Mouse (Mus musculus): ENCODE results near the gene Slc6a6. TPM values are rescaled to one million over a fixed set of nuclear protein-coding genes. Genes with fewer than 3 reads are reported as not detected.
A peak's percentile ranks its signal among the peaks of the same experiment; 100 is the strongest.

Slc6a6 gene
- polyA plus RNA-seq, 1 experiment, result 33.0 TPM

DNA sequence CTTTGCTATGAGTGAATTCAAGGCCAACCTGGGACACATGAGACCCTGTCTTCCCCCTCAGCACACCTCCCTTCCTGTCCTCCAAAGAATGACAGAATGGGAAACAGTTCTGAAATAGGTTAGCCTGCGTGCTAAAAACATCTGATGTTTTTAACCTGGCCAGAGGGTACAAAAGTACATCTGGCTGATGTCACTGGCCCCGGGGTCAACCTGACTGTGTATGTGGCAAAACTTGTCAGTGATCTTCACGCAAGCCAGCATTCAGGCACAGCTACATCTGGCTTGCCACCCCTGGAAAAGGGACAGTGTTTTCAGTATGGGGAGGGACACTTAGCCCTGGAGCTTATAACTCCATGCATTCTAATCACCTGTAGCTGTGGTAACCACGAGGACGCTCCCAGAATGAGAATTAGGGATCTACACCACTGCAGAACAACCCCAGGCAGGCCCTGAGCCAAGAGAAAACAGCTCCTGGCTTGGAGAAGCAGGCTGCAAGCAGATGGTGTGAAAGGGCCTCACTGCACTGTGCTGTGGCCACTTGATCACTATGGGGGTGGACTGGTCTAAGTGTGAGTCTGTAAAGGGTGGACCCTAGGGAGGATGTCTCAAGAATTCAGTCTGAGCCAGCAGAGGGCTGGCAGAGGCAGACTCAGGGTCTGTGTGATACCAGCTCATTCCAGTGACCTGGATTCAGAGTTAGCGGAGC, 35.3 kb downstream of the Slc6a6 start:
- Histone ChIP-seq H3K4me1 (ENCODE audit: control insufficient read depth, insufficient read depth, insufficient read length, low read length) (peaks cover 53% of the 10 kb centered on the region), H3K4me3 (ENCODE audit: insufficient read depth, low read depth, low read length) (no peak overlapping the region), H3K27ac (replicated peaks; ENCODE audit: low read depth, low read length) (peak overlapping the region; percentile 28)

DNA sequence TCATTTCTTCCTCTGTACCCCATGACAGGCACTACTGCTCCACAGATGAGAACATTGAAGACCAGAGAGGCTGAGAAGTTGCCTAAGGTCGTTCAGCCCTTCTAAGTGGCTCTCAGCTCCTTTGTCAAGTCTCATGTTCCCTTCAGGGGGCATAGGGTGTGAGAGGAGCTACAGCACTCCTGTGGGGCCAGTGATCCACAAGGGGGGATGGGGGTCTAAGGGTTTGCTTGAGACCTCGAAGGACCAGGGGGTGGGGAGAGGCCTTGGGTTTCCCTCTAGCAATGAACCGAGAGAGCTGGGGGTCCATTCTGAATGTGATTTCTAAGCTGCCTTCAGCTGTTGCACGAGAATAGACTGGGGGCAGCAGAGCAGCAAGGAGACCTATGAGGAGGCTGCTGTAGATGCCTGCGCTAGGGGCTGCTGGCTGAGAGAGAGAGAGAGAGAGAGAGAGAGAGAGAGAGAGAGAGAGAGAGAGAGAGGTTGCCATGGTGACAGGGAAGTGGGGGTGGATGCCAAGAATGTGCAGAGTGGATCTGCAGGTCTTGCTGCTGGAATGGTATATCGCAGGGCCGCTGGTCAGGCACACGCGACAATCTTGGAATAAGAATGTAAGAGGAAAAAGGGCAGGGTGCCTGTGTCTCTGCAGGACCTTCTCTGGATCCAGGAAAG, 36.1 kb downstream of the Slc6a6 start:
- Histone ChIP-seq H3K27ac (replicated peaks; ENCODE audit: low read depth, low read length) (peak overlapping the region; percentile 76), H3K4me3 (ENCODE audit: insufficient read depth, low read depth, low read length) (no peak overlapping the region), H3K4me1 (ENCODE audit: control insufficient read depth, insufficient read depth, insufficient read length, low read length) (peaks cover 51% of the 10 kb centered on the region)

DNA sequence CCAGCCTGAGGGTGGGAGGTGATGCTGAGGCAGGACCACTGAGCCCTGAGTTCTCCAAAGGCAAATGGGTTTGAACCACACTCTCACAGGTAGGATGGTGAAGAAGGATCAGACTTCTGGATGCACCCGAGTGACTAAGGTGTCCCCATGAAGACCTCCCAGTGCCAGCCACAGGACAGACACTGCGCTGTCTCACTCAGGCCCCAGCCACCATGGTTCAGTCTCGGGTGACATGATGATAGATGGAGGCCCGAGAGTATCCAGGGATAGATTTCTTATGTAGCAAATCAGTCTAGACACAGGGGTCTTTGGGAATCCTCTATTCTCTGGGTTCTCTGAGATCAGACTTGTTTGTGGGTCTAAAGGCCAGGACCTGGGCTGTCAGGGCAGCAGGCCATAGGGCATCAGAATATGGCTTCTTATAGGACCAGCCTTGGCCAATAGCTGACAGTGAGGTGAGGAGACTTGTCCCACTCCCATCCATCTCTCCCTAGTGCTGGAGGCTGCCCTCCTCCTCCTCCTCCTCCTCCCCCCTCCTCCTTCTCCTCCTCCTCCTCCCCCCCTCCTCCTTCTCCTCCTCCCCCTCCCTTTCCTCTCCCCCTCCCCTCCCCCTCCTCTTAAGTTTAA, 36.8 kb downstream of the Slc6a6 start:
- peak overlapping the region; percentile 76 for H3K27ac ChIP-seq (replicated peaks; ENCODE audit: low read depth, low read length)

DNA sequence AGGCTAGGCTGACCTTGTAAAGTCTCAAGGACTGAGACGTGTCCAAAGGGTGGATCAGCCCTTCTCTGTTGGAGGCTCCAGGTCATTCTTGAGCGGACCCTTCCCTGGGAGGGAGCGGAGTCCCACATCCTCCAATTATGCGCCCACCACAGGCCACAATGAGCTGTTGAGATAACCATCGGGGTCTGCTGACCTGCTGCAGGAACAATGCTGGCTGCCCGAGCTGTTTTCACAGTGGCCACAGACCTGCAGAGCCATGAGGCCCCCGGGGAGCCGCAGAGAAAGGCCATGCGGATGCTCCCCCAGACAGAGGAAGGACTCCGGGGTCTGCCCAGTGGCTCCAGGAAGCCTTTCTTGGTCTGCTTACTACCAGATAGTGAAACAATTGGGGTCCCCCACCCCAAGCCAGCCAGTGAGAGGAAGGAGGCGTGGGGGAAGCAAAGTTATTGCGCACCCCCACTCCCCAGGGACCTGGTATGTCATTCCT, 37.4 kb downstream of the Slc6a6 start:
- H3K4me1 ChIP-seq (ENCODE audit: control insufficient read depth, insufficient read depth, insufficient read length, low read length), result peaks cover 41% of the 10 kb centered on the region
- no peak overlapping the region for H3K4me3 ChIP-seq (ENCODE audit: insufficient read depth, low read depth, low read length)
- no peak overlapping the region for H3K27ac ChIP-seq (replicated peaks; ENCODE audit: low read depth, low read length)

More for the DNA sequence above, 36.8 kb downstream of the Slc6a6 start:
- no peak overlapping the region for H3K4me3 ChIP-seq (ENCODE audit: insufficient read depth, low read depth, low read length)
- peaks cover 45% of the 10 kb centered on the region for H3K4me1 ChIP-seq (ENCODE audit: control insufficient read depth, insufficient read depth, insufficient read length, low read length)

DNA sequence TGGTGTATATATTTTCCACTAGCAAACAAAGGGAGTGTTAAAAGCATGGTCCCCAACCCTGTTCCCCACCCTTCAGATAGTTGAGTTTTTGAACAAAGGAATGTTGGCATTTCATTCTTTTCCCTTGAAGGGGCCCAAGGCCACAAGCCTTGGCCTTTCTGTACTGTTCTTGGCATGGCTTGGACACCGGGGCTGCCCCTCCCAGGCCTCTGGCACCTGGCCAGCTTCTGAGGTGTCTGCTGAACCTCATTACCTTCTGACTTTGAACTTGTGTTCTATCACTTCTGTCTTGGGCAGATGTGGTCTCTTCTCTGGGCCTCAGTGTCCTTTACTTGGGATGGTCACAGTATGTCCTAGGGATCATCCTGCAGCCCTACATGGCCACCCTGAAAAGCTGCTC, 43.5 kb downstream of the Slc6a6 start:
- Histone ChIP-seq H3K4me3 (ENCODE audit: insufficient read depth, low read depth, low read length) (no peak overlapping the region), H3K27ac (replicated peaks; ENCODE audit: low read depth, low read length) (peak overlapping the region; percentile 52; the same call in 1 of the 2 replicates), H3K4me1 (ENCODE audit: control insufficient read depth, insufficient read depth, insufficient read length, low read length) (peaks cover 35% of the 10 kb centered on the region)

DNA sequence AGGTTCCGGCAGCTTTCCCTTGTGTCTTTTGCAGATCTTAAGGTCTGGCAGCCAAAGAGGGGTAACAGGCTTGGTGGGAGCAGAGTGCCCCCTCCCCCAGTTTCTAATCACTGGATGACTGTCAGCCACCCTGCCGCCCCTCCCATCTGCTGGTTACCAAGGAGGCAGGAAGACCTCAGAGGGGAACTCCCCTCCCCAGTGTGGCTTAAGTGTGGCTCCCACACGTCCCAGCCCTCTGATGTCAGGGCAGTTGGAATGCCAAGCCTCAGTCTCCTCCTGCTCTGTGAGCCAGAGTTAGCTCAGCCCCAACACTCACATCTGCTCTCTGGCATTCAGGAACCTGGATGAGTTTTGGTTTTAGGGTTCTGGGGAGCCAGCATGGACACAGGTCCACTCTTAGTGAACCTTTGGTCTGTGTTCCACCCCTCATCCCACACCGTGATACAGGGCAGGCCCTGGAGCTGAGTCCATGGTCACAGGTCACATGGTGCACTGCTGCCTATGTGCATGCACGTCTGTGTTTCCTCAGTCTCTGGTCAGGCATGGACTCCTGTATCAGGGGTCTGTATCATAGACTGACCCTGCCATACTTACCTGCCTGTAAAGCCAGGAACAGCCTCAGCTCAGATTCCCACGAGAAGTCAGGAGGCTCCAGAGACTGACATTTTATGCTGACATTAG, 45.2 kb downstream of the Slc6a6 start:
- H3K4me1 ChIP-seq (ENCODE audit: control insufficient read depth, insufficient read depth, insufficient read length, low read length), result peaks cover 34% of the 10 kb centered on the region
- H3K4me3 ChIP-seq (ENCODE audit: insufficient read depth, low read depth, low read length), result no peak overlapping the region
- H3K27ac ChIP-seq (replicated peaks; ENCODE audit: low read depth, low read length), result peak overlapping the region; percentile 68

DNA sequence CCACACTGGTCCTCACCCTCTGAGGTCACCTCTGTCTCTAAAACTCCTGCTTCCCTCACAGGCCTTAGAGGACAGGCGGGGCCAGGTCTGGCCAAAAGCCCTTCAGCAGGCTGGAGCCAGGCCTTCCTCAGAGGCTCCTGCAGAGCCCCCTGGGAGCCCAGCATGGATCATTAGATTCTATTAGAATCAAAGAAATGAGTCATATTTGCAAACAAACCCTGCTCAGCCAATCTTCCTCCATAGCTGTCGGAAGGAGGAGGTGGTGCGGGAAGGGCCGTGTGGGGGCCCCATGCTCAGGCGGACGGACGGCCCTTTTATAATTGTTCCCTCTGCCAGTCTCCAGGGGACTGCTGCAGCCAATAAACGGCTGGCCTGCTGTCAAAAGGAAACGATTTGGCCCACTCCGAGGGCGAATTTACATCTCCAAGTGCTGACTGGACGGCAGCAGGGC, 45.8 kb downstream of the Slc6a6 start:
- no peak overlapping the region for H3K4me3 ChIP-seq (ENCODE audit: insufficient read depth, low read depth, low read length)
- peaks cover 34% of the 10 kb centered on the region for H3K4me1 ChIP-seq (ENCODE audit: control insufficient read depth, insufficient read depth, insufficient read length, low read length)
- H3K27ac ChIP-seq (replicated peaks; ENCODE audit: low read depth, low read length), result peak overlapping the region; percentile 68

DNA sequence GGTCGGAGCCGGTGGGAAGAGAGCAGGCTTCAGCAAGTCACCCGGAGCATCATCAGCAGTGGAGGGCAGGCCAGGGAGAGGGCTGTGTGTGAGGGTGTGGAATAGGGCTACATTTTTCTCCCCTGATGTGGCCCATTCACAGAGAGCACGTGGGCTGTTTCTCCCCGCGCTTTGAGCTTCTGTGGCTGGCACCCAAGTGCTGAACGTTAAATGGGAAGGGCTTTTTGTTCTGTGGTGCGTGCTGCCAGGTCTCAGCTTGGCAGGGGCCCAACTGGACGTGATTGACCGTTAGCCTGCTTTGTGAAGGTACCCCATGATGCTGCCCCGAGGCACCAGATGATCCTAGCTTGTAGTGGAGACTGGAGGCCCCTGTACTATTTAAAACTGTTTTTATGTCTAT, 48.3 kb downstream of the Slc6a6 start:
- no peak overlapping the region for H3K27ac ChIP-seq (replicated peaks; ENCODE audit: low read depth, low read length)

DNA sequence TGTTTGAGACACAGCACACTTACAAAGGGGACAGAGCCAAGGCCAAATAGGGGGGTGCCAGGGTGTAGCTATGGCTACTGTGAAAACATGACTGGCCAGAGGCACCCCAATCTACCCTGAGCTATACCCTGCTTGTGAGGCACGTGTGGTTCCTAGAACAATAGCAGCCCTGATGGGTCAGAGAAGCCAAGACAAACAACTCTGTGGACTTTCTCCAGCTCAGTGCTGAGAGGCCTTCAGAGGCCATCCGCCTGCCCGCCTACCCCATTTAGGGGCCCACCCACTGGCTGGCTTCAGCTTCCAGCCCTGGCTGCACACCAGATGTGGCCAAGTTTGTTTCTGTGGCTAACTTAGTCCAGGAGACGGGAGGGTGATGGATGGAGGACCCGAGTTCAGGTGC, 52.6 kb downstream of the Slc6a6 start:
- Histone ChIP-seq H3K4me1 (ENCODE audit: control insufficient read depth, insufficient read depth, insufficient read length, low read length) (peaks cover 39% of the 10 kb centered on the region), H3K4me3 (ENCODE audit: insufficient read depth, low read depth, low read length) (no peak overlapping the region), H3K27ac (replicated peaks; ENCODE audit: low read depth, low read length) (peak overlapping the region; percentile 97)

More for the DNA sequence above, 48.3 kb downstream of the Slc6a6 start:
- H3K4me1 ChIP-seq (ENCODE audit: control insufficient read depth, insufficient read depth, insufficient read length, low read length), result peaks cover 43% of the 10 kb centered on the region
- H3K4me3 ChIP-seq (ENCODE audit: insufficient read depth, low read depth, low read length), result no peak overlapping the region

DNA sequence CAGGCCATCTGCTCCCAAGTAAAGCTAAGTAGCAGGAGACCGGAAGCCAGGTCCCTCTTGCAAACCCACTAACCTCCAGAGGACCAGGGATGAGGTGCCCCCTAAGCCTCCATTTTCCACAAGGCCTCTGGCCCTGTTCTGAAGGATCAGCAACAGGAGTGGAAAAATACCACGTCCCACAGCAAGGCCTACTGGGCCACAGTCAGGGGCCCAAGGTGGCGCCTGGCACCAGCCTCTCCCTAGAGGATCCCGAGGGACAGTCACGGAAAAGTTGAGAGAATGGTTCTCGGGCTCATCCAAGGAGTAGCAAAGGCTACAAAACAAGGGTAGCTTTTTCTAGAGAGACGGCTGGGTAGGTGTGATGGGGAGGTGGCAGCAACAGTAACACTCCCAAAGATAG, 53.6 kb downstream of the Slc6a6 start:
- Histone ChIP-seq H3K4me3 (ENCODE audit: insufficient read depth, low read depth, low read length) (no peak overlapping the region), H3K4me1 (ENCODE audit: control insufficient read depth, insufficient read depth, insufficient read length, low read length) (peaks cover 30% of the 10 kb centered on the region), H3K27ac (replicated peaks; ENCODE audit: low read depth, low read length) (peak overlapping the region; percentile 97)

DNA sequence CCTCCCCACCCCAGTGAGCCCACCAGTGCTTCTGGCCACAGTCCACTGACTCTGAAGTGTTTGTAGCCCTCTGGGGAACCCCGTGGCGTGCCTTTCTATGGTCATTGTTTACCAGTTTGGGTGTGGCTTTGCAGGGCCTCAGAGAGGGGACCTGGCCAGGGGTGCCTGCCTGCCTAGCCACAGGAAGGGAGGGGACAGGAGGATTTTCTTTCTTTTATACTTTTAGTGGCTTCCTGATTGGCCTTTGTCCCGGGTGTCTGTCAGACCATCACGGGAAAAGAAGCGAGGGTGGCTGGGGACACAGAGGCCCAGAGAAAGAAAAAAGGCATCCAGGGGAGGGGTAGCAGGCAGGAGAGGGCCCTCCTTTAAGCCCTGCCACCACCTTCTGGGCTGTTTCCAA, 54.2 kb downstream of the Slc6a6 start:
- Histone ChIP-seq H3K4me1 (ENCODE audit: control insufficient read depth, insufficient read depth, insufficient read length, low read length) (peaks cover 30% of the 10 kb centered on the region), H3K27ac (replicated peaks; ENCODE audit: low read depth, low read length) (peak overlapping the region; percentile 97), H3K4me3 (ENCODE audit: insufficient read depth, low read depth, low read length) (no peak overlapping the region)

DNA sequence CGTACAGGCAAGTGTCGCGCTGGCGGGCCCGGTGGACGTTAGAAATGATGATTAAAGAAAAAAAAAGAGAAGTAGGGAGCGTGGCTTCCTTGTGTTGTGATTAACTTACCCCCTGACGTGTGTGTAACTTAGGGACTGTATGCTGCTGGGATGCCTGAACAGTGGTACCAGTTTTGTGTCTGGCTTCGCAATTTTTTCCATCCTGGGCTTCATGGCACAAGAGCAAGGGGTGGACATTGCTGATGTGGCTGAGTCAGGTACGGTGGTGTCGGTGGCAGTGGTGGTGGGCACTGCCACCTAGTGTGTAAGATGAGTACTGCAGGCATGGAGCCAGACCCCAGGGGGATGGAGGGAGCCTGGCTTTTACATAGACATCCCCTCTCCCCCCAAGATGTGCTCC, 57.2 kb downstream of the Slc6a6 start:
- Histone ChIP-seq H3K4me3 (ENCODE audit: insufficient read depth, low read depth, low read length) (no peak overlapping the region), H3K4me1 (ENCODE audit: control insufficient read depth, insufficient read depth, insufficient read length, low read length) (peaks cover 24% of the 10 kb centered on the region), H3K27ac (replicated peaks; ENCODE audit: low read depth, low read length) (no peak overlapping the region)

DNA sequence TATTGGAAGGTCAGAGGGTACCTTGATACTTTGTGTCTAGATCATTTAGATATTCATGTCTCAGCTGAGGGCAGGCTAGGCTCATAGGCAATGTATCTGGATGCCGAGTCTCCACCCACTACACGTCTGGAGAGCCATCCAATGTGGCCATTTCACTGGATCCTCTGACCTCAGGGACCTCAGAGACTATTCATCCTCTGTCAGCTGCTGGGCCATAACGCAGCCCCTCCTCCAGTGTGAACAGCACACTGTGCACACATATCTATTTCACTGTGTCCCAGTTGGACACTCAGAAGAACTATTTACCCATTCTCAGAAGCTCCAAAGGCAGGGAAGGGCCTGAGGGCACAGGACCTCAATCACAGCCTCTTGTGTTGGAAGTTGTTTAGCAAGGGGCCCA, 58.6 kb downstream of the Slc6a6 start:
- H3K4me3 ChIP-seq (ENCODE audit: insufficient read depth, low read depth, low read length), result no peak overlapping the region
- no peak overlapping the region for H3K27ac ChIP-seq (replicated peaks; ENCODE audit: low read depth, low read length)
- peaks cover 11% of the 10 kb centered on the region for H3K4me1 ChIP-seq (ENCODE audit: control insufficient read depth, insufficient read depth, insufficient read length, low read length)

DNA sequence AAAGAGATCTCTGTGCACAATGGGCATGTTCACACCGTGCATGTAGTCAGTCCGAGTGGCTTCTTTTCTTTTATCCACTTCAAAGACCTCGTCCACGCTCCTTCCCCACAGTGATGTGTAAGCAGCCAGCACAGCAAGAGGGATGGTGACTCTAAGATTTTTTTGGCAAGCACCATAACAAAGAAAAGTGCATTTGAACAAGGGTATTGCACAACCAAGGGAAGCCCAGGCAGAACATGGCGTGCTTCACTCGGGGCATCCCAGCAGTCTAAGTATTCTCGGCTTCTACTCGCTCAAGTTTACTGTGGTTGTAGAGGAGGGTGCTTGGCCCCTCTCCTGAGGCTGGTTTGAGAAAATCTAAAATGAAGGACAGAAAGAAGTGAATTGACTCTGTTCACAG, 59.1 kb downstream of the Slc6a6 start:
- no peak overlapping the region for H3K27ac ChIP-seq (replicated peaks; ENCODE audit: low read depth, low read length)
- H3K4me1 ChIP-seq (ENCODE audit: control insufficient read depth, insufficient read depth, insufficient read length, low read length), result peaks cover 7% of the 10 kb centered on the region
- no peak overlapping the region for H3K4me3 ChIP-seq (ENCODE audit: insufficient read depth, low read depth, low read length)

DNA sequence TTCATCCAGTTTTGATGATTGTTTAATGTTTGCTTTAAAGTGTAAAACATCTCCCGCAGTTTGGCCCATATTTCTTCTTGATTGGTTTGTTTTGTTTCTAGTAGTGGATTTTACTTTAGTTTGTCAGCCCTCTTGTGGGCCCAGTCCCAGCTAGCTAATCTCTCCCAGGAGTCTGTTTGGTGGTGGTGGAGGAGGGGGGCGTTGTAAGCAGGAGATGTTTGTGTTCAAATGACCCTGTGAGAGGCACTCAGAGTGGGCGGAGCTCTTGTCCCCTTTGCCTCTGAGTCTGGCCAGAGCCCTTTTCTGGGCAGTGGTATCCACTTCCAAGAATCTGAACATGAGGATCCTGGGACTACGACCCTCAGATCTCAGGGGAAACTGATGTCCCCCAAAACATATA, 60.0 kb downstream of the Slc6a6 start:
- H3K27ac ChIP-seq (replicated peaks; ENCODE audit: low read depth, low read length), result no peak overlapping the region
- no peaks in the 10 kb centered on the region; the same call in 1 of the 2 replicates for H3K4me1 ChIP-seq (ENCODE audit: control insufficient read depth, insufficient read depth, insufficient read length, low read length)

More for the DNA sequence above, 60.0 kb downstream of the Slc6a6 start:
- H3K4me3 ChIP-seq (ENCODE audit: insufficient read depth, low read depth, low read length), result no peak overlapping the region
